Mouse (Mus musculus) gastrocnemius, postnatal 4 days (tissue): ENCODE results near the gene Il6ra. TPM values are rescaled to one million over a fixed set of nuclear protein-coding genes. Genes with fewer than 3 reads are reported as not detected.
"Not testable (repeated sequence)": the region's sequence is repeated elsewhere in the genome, so short reads cannot be mapped to it uniquely, and the experiment has no call there.

Experiments
- DNase-seq, 2 experiments: peaks; one replicate each; pipeline ENCODE4 v3.0.0; 2021 to 2022; ENCODE audit warnings: low spot score in 2 of 2, mixed read lengths in 2 of 2
- total RNA-seq, 2 experiments: library from RNA; stranded (reverse); gene quantifications; 2 replicates each; pipeline ENCODE4 v1.2.3; 2021

Il6ra gene
- total RNA-seq, 2 experiments from 2014 or later: 3.8 to 4.2 TPM

- DNase-seq: no peak
Observed at GRCm38 (mm10) chr3:89876469-89876868, 36.5 kb downstream of the Il6ra start.

- DNase-seq: no peak
Observed at GRCm38 (mm10) chr3:89875781-89876180, 37.2 kb downstream of the Il6ra start.

GRCm38 (mm10) chr3:89875021-89875420, 38.0 kb downstream of the Il6ra start:
- no peak for DNase-seq

- no peak for DNase-seq
Observed at GRCm38 (mm10) chr3:89874076-89874475, 38.9 kb downstream of the Il6ra start.

- DNase-seq: no peak
Observed at GRCm38 (mm10) chr3:89872684-89873083, 40.3 kb downstream of the Il6ra start.

- DNase-seq: no peak
Observed at GRCm38 (mm10) chr3:89872209-89872608, 40.8 kb downstream of the Il6ra start.

- DNase-seq: no peak
Observed at GRCm38 (mm10) chr3:89871339-89871914, 41.6 kb downstream of the Il6ra start.

GRCm38 (mm10) chr3:89870472-89871271, 42.3 kb downstream of the Il6ra start:
- no peak for DNase-seq

- no peak for DNase-seq
Observed at GRCm38 (mm10) chr3:89869556-89869955, 43.4 kb downstream of the Il6ra start.

GRCm38 (mm10) chr3:89868956-89869355, 44.0 kb downstream of the Il6ra start:
- no peak for DNase-seq

- peak in 1 of 2 experiments; percentile 35 for DNase-seq
Observed at GRCm38 (mm10) chr3:89868357-89868756, 44.6 kb downstream of the Il6ra start.

GRCm38 (mm10) chr3:89867651-89868050, 45.3 kb downstream of the Il6ra start:
- no peak for DNase-seq

- no peak for DNase-seq
Observed at GRCm38 (mm10) chr3:89865764-89866163, 47.2 kb downstream of the Il6ra start.

- no peak for DNase-seq
Observed at GRCm38 (mm10) chr3:89865020-89865419, 48.0 kb downstream of the Il6ra start.

- DNase-seq: no peak
Observed at GRCm38 (mm10) chr3:89863716-89864509, 49.1 kb downstream of the Il6ra start.

- not testable (repeated sequence) for DNase-seq
Observed at GRCm38 (mm10) chr3:89863276-89863675, 49.7 kb downstream of the Il6ra start.

GRCm38 (mm10) chr3:89862182-89862761, 50.7 kb downstream of the Il6ra start:
- no peak for DNase-seq

GRCm38 (mm10) chr3:89861070-89861469, 51.9 kb downstream of the Il6ra start:
- DNase-seq: peak in 1 of 2 experiments; percentile 64

- no peak for DNase-seq
Observed at GRCm38 (mm10) chr3:89860343-89860742, 52.7 kb downstream of the Il6ra start.

- no peak for DNase-seq
Observed at GRCm38 (mm10) chr3:89859936-89860335, 53.1 kb downstream of the Il6ra start.

- DNase-seq: no peak
Observed at GRCm38 (mm10) chr3:89858888-89859287, 54.1 kb downstream of the Il6ra start.

- DNase-seq: no peak
Observed at GRCm38 (mm10) chr3:89858123-89858522, 54.9 kb downstream of the Il6ra start.
